Comparison of ENCODE assay signal across 12 mouse cellular contexts in genomic region chr19:45208438-45209060, GRCm38 (mm10). TPM values are rescaled to one million over a fixed set of nuclear protein-coding genes. Genes with fewer than 3 reads are reported as not detected.
DNase-seq lines count a peak whose midpoint lies in the region; ATAC-seq lines count a peak whose summit lies in the region.
"Had no signal": no experiment of that assay in that cellular context is flagged by ENCODE, and none has a peak within 500 bp of the region (broad histone marks: within the 10 kb centered on the region; RNA-seq: fewer than 3 reads in every experiment).

No protein-coding gene starts in this region.

- H3K36me3 ChIP-seq in heart, embryonic 12.5 days = no peaks in the 10 kb centered on the region
- no peaks in the 10 kb centered on the region for H3K36me3 ChIP-seq in hindbrain, embryonic 12.5 days
- H3K36me3 ChIP-seq in megakaryocyte, embryonic 14.5 days (replicated peaks; ENCODE audit: low read length) = no peaks in the 10 kb centered on the region
- H3K36me3 ChIP-seq: G1E had no signal

- H3K9me3 ChIP-seq in heart, embryonic 12.5 days (replicated peaks) = peaks cover 5% of the 10 kb centered on the region
- H3K9me3 ChIP-seq in hindbrain, embryonic 12.5 days (replicated peaks) = no peaks in the 10 kb centered on the region
- H3K9me3 ChIP-seq in megakaryocyte, embryonic 14.5 days = peaks cover 20% of the 10 kb centered on the region
- H3K9me3 ChIP-seq: G1E had no signal

- peak overlapping the region; percentile 50 for H3K9ac ChIP-seq in heart, embryonic 12.5 days
- no peak overlapping the region for H3K9ac ChIP-seq in hindbrain, embryonic 12.5 days

- H3K27me3 ChIP-seq in heart, embryonic 12.5 days (replicated peaks) = peaks cover 11% of the 10 kb centered on the region; the same call in 1 of the 2 replicates
- H3K27me3 ChIP-seq in hindbrain, embryonic 12.5 days = peaks cover 42% of the 10 kb centered on the region
- peaks cover 70% of the 10 kb centered on the region for H3K27me3 ChIP-seq in megakaryocyte, embryonic 14.5 days (replicated peaks)

- H3K4me1 ChIP-seq in heart, embryonic 12.5 days (replicated peaks) = peaks cover 12% of the 10 kb centered on the region
- no peaks in the 10 kb centered on the region for H3K4me1 ChIP-seq in hindbrain, embryonic 12.5 days
- H3K4me1 ChIP-seq in megakaryocyte, embryonic 14.5 days = peaks cover 17% of the 10 kb centered on the region

- peak overlapping the region; percentile 44 for H3K4me3 ChIP-seq in heart, embryonic 12.5 days
- H3K4me3 ChIP-seq in hindbrain, embryonic 12.5 days = no peak overlapping the region
- peak overlapping the region; percentile 78 for H3K4me3 ChIP-seq in megakaryocyte, embryonic 14.5 days (replicated peaks)

- no peak for DNase-seq in heart, postnatal 25 days (ENCODE audit: low spot score)
- DNase-seq in ZHBTc4 (ENCODE audit: low read depth, low spot score) = peak; percentile 61
- DNase-seq in cerebellum, adult 8-10 months = no peak
- no peak for DNase-seq in lung, postnatal 10 days
- DNase-seq in frontal cortex, postnatal 25 days (ENCODE audit: low spot score in 2 of 2) = no peak
- DNase-seq: cerebellum, adult 2 months had no signal

- intact Hi-C loops in heart, postnatal 25 days (cut with DNase I) = no loop called here

- ATAC-seq in heart, embryonic 12.5 days (ENCODE audit: insufficient number of reproducible peaks, low FRiP score) = peak; percentile 33; the same call in 1 of the 2 replicates
- ATAC-seq in hindbrain, embryonic 12.5 days (ENCODE audit: low FRiP score) = no peak

- WGBS in heart, embryonic 12.5 days = 8% methylated on average over 22 of the region's 22 CpGs
- 15% methylated on average over 22 of the region's 22 CpGs for WGBS in hindbrain, embryonic 12.5 days

- peak overlapping the region; percentile 10; the same call in 1 of the 2 replicates for H3K27ac ChIP-seq in heart, embryonic 12.5 days (ENCODE audit: poor library complexity, severe bottlenecking)
- H3K27ac ChIP-seq in hindbrain, embryonic 12.5 days = no peak overlapping the region

- peak overlapping the region; percentile 70 for H3K4me2 ChIP-seq in heart, embryonic 12.5 days
- peak overlapping the region; percentile 25; the same call in 1 of the 2 replicates for H3K4me2 ChIP-seq in hindbrain, embryonic 12.5 days (replicated peaks)

RNA-seq across cellular contexts. Expression of gene Lbx1, which starts 27.1 kb away (rescaled TPM):
- polyA plus RNA-seq in heart, embryonic 12.5 days (2016; fragmentation: Nextera tagmentation; extraction: Ambion mirVana) = not detected in 2 replicates
- total RNA-seq in heart, postnatal 25 days (2021) = under 1 TPM in 1 of 2 experiments, not detected in 1; 0.29 TPM
- 10.8 and 18.8 TPM in 2 replicates for polyA plus RNA-seq in hindbrain, embryonic 12.5 days (2016; fragmentation: Nextera tagmentation; extraction: Ambion mirVana)
- 0.34 TPM in 1 of 2 replicates, not detected in the other for polyA plus RNA-seq in megakaryocyte, embryonic 14.5 days (2012; ENCODE audit: insufficient read depth, low replicate concordance)
- total RNA-seq: G1E had no signal
- polyA plus RNA-seq: G1E; testis, adult 2 months had no signal

RNA-seq across cellular contexts. Expression of gene Tlx1, which starts 58.1 kb away (rescaled TPM):
- polyA plus RNA-seq in heart, embryonic 12.5 days (2016; fragmentation: Nextera tagmentation; extraction: Ambion mirVana) = 0.40 and 0.50 TPM in 2 replicates
- total RNA-seq in heart, postnatal 25 days (2021) = not detected
- 6.5 and 12.4 TPM in 2 replicates for polyA plus RNA-seq in hindbrain, embryonic 12.5 days (2016; fragmentation: Nextera tagmentation; extraction: Ambion mirVana)
- polyA plus RNA-seq in megakaryocyte, embryonic 14.5 days (2012; ENCODE audit: insufficient read depth, low replicate concordance) = not detected in 2 replicates
- polyA plus RNA-seq: G1E; kidney, adult 2 months had no signal
